Mouse (Mus musculus): ENCODE measurements around the gene Slc35c1. TPM values are rescaled to one million over a fixed set of nuclear protein-coding genes. Genes with fewer than 3 reads are reported as not detected.

Slc35c1 gene
- total RNA-seq, 2 experiments from 2014 or later = 5.1 to 5.6 TPM

DNA sequence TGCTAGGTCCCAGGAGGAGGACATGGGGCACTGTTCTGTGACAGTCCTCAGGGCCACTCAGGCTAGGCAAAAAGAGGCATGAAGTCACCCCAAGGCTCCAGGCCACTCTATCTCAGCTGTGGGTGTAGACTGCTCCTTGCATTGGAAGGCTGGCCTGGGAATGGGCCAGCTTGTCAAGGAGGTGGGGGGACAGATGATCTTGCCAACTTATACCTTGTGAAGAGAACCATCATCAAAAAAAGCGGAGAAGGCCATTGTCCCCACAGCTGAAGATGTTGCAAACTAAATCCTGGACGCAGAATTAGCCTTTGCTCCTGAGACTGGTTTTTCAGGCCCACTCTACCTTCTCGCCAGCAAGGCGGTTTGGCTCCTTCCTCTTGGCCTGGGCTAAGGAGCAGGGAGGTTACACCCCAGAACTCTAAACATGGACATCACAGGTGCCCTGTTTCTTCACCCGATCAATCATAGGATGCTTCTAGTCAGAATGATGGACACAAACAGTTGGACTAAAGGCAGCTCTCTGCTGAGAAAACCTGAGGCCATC lies 56.5 kb downstream of the Slc35c1 start:
- DNase-seq = no peak

Other genes with a start within 250 kb of the Slc35c1 start
- 10 to 100 TPM; 16.7 to 18.9 TPM for gene Pex16, start 85.9 kb downstream of the Slc35c1 start, total RNA-seq (2021)
- under 1 TPM; 0.54 to 0.88 TPM for gene Large2, start 85.7 kb downstream of the Slc35c1 start, total RNA-seq (2021)
- gene 1700029I15Rik, start 78.0 kb downstream of the Slc35c1 start, total RNA-seq (2021) = 1 to 10 TPM in 1 of 2 experiments, under 1 TPM in 1; 0.87 to 1.0 TPM
- 1 to 10 TPM; 7.9 to 9.2 TPM for gene Mapk8ip1, start 59.3 kb downstream of the Slc35c1 start, total RNA-seq (2021)
- 10 to 100 TPM; 11.9 to 19.8 TPM for gene Cry2, start 26.5 kb downstream of the Slc35c1 start, total RNA-seq (2021)
- 1 to 10 TPM; 1.4 to 3.8 TPM for gene Chst1, start 139.2 kb upstream of the Slc35c1 start, total RNA-seq (2021)